24 mouse cellular contexts compared by ENCODE assay signal in the genomic region with DNA sequence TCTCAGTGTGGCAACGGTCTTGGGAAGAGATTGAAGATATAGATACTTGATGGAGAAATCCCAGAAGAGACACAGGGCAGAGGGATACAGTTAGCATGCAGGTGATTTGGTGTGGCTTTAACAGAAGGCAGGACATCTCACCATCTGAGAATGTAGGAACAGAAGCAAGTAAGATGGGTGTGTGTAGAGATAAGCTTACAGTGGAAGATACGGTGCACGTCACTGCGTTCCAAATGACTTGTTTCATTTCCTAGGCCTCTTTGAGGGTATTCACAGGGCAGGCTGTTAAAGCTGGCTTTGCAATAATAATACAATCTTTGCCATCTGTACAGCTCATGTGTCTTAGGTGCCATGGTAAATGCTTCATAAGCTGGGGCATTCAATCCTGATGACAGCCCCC. TPM values are rescaled to one million over a fixed set of nuclear protein-coding genes. Genes with fewer than 3 reads are reported as not detected.
A peak's percentile ranks its signal among the peaks of the same experiment; 100 is the strongest.
DNase-seq lines count a peak whose midpoint lies in the region; ATAC-seq and TF ChIP-seq lines count a peak whose summit lies in the region.
"Had no signal": no experiment of that assay in that cellular context is flagged by ENCODE, and none has a peak within 500 bp of the region (broad histone marks: within the 10 kb centered on the region; RNA-seq: fewer than 3 reads in every experiment).

No protein-coding gene starts in this region.

- H3K4me2 ChIP-seq in intestine, embryonic 15.5 days (replicated peaks) = no peak overlapping the region
- no peak overlapping the region for H3K4me2 ChIP-seq in intestine, embryonic 16.5 days (ENCODE audit: low read depth, low read length)
- H3K4me2 ChIP-seq in intestine, postnatal 0 days (replicated peaks; ENCODE audit: low read depth) = no peak overlapping the region

- 0 out of 4 replicates have a peak overlapping the region, but pooled peaks of 1 of the 2 experiments have one; percentile 35 for H3K4me3 ChIP-seq in MEL (ENCODE audit: control insufficient read depth in 1 of 2, insufficient read depth in 1 of 2, low read depth in 2 of 2, low read length in 2 of 2)
- no peak overlapping the region for H3K4me3 ChIP-seq in intestine, embryonic 15.5 days (replicated peaks)
- H3K4me3 ChIP-seq in intestine, embryonic 16.5 days (ENCODE audit: low read length) = no peak overlapping the region
- H3K4me3 ChIP-seq in intestine, postnatal 0 days (ENCODE audit: low read depth, low read length) = no peak overlapping the region

- 79% methylated on average over 4 of the region's 4 CpGs for WGBS in intestine, embryonic 15.5 days
- 65% methylated on average over 4 of the region's 4 CpGs for WGBS in intestine, embryonic 16.5 days
- 56% methylated on average over 4 of the region's 4 CpGs for WGBS in intestine, postnatal 0 days

- no peak overlapping the region for H3K9ac ChIP-seq in MEL (ENCODE audit: control insufficient read depth, low read depth, low read length, poor library complexity, severe bottlenecking)
- no peak overlapping the region for H3K9ac ChIP-seq in intestine, embryonic 15.5 days
- no peak overlapping the region for H3K9ac ChIP-seq in intestine, embryonic 16.5 days (ENCODE audit: low read depth, low read length)
- H3K9ac ChIP-seq in intestine, postnatal 0 days (ENCODE audit: low read depth, low read length) = no peak overlapping the region

- no peaks in the 10 kb centered on the region for H3K9me3 ChIP-seq in MEL (replicated peaks; ENCODE audit: insufficient read depth, low read length)
- H3K9me3 ChIP-seq in intestine, embryonic 15.5 days = no peaks in the 10 kb centered on the region
- H3K9me3 ChIP-seq in intestine, embryonic 16.5 days (ENCODE audit: control insufficient read depth, low read length) = no peaks in the 10 kb centered on the region
- no peaks in the 10 kb centered on the region for H3K9me3 ChIP-seq in intestine, postnatal 0 days (ENCODE audit: control insufficient read depth)

- no peak for TF ChIP-seq RAD21 in MEL (IDR thresholded peaks at IDR 0.05; ENCODE audit: low read depth, low read length)

- TF ChIP-seq CTCF in MEL (IDR thresholded peaks at IDR 0.05 in 2 of 3, conservative IDR thresholded peaks at IDR 0.05 in 1 of 3; ENCODE audit: control insufficient read depth in 1 of 3, insufficient read depth in 1 of 3, low read depth in 2 of 3, low read length in 3 of 3, poor library complexity in 1 of 3, severe bottlenecking in 1 of 3) = no peak
- TF ChIP-seq CTCF in intestine, postnatal 0 days (IDR thresholded peaks at IDR 0.05; ENCODE audit: low read depth) = no peak

- ATAC-seq in intestine, embryonic 15.5 days = peak; percentile 10; the same call in 1 of the 2 replicates
- peak; percentile 20; the same call in 1 of the 2 replicates for ATAC-seq in intestine, embryonic 16.5 days
- ATAC-seq in intestine, postnatal 0 days = peak; percentile 20; the same call in 1 of the 2 replicates
- ATAC-seq: activated CD4-positive, CD25-positive, alpha-beta regulatory T cell, adult 4 months; CD4-positive, CD25-positive, alpha-beta regulatory T cell, adult 4 months; Patski had no signal

- no peak for TF ChIP-seq POLR2A in MEL (IDR thresholded peaks at IDR 0.05; ENCODE audit: control insufficient read depth in 1 of 2, insufficient read depth in 1 of 2, low read depth in 1 of 2, low read length in 2 of 2, poor library complexity in 1 of 2)

- H3K27me3 ChIP-seq in MEL (ENCODE audit: control insufficient read depth in 1 of 2, insufficient read depth in 2 of 2, low read length in 2 of 2) = no peaks in the 10 kb centered on the region
- H3K27me3 ChIP-seq in intestine, embryonic 15.5 days (replicated peaks) = no peaks in the 10 kb centered on the region
- no peaks in the 10 kb centered on the region for H3K27me3 ChIP-seq in intestine, embryonic 16.5 days (replicated peaks; ENCODE audit: control insufficient read depth, insufficient read depth, low read length)
- H3K27me3 ChIP-seq in intestine, postnatal 0 days (replicated peaks; ENCODE audit: control insufficient read depth, insufficient read depth, low read length) = no peaks in the 10 kb centered on the region
- H3K27me3 ChIP-seq: CH12.LX, Patski had no signal

- H3K4me1 ChIP-seq in MEL (ENCODE audit: control insufficient read depth in 1 of 2, insufficient read depth in 2 of 2, low read length in 2 of 2) = peaks cover 10 to 16% of the 10 kb centered on the region in 2 experiments
- no peaks in the 10 kb centered on the region; the same call in 1 of the 2 replicates for H3K4me1 ChIP-seq in intestine, embryonic 15.5 days (replicated peaks)
- peaks cover 5% of the 10 kb centered on the region for H3K4me1 ChIP-seq in intestine, embryonic 16.5 days (ENCODE audit: control insufficient read depth, insufficient read depth, low read length)
- peaks cover 3% of the 10 kb centered on the region; the same call in 1 of the 2 replicates for H3K4me1 ChIP-seq in intestine, postnatal 0 days (replicated peaks; ENCODE audit: control insufficient read depth, insufficient read depth, low read length)

- no peaks in the 10 kb centered on the region for H3K79me2 ChIP-seq in MEL (ENCODE audit: control insufficient read depth, insufficient read depth, low read length, poor library complexity)

- peak in 1 of 2 experiments; percentile 31; a peak in 2 of 4 replicates for TF ChIP-seq EP300 in MEL (IDR thresholded peaks at IDR 0.05; ENCODE audit: low read depth in 1 of 2, low read length in 2 of 2)

- DNase-seq in MEL (ENCODE audit: low read depth, low spot score) = peak; percentile 20
- no peak for DNase-seq in Muller cell, postnatal 12 days (ENCODE audit: inconsistent ontology term)
- DNase-seq in natural killer cell, adult 2 months (ENCODE audit: low spot score in 2 of 2) = no peak
- DNase-seq in urinary bladder, postnatal 25 days (ENCODE audit: low spot score) = no peak
- no peak for DNase-seq in adrenal gland, adult 8-10 months
- DNase-seq: adrenal gland, adult 2 months; adrenal gland, postnatal 10 days; adrenal gland, postnatal 14 days; adrenal gland, postnatal 25 days; adrenal gland, postnatal 36 days; B cell, adult 2 months; cerebellum, adult 11 months; cerebellum, adult 11-12 months; cerebellum, adult 18-20 months; cerebellum, adult 2 months; cerebellum, adult 8-10 months had no signal

- no peak overlapping the region for H3K27ac ChIP-seq in MEL (ENCODE audit: control insufficient read depth, low read depth, low read length)
- no peak overlapping the region for H3K27ac ChIP-seq in intestine, embryonic 15.5 days
- H3K27ac ChIP-seq in intestine, embryonic 16.5 days (ENCODE audit: low read length) = no peak overlapping the region
- no peak overlapping the region for H3K27ac ChIP-seq in intestine, postnatal 0 days (ENCODE audit: low read depth, low read length)

- H3K36me3 ChIP-seq in MEL (ENCODE audit: control insufficient read depth in 1 of 2, insufficient read depth in 2 of 2, low read length in 2 of 2) = peaks cover 0 to 18% of the 10 kb centered on the region in 2 experiments; a peak in 2 of 4 replicates
- H3K36me3 ChIP-seq in intestine, embryonic 15.5 days = no peaks in the 10 kb centered on the region
- H3K36me3 ChIP-seq in intestine, embryonic 16.5 days (ENCODE audit: control insufficient read depth, insufficient read depth, low read length) = no peaks in the 10 kb centered on the region
- no peaks in the 10 kb centered on the region for H3K36me3 ChIP-seq in intestine, postnatal 0 days (ENCODE audit: control insufficient read depth, insufficient read depth)
- H3K36me3 ChIP-seq: G1E had no signal

TF ChIP-seq in MEL, 35 proteins besides CTCF, POLR2A, EP300 and RAD21:
- TF ChIP-seq ELF1 (IDR thresholded peaks at IDR 0.05; ENCODE audit: low read depth, low read length) = no peak
- TF ChIP-seq RCOR1 (IDR thresholded peaks at IDR 0.05; ENCODE audit: low read depth, low read length) = 0 out of 2 replicates have a peak, but pooled peaks have one; percentile 13
- TF ChIP-seq MYB (IDR thresholded peaks at IDR 0.05; ENCODE audit: low read depth, low read length) = no peak
- TF ChIP-seq USF1 (IDR thresholded peaks at IDR 0.05; ENCODE audit: low read depth, low read length) = no peak
- peak; percentile 29; the same call in 1 of the 2 replicates for TF ChIP-seq TCF12 (IDR thresholded peaks at IDR 0.05; ENCODE audit: low read depth, low read length)
- TF ChIP-seq KAT2A (conservative IDR thresholded peaks at IDR 0.05; ENCODE audit: low read depth, low read length) = no peak
- TF ChIP-seq ETS1 (IDR thresholded peaks at IDR 0.05; ENCODE audit: low read depth, low read length) = peak; percentile 67
- TF ChIP-seq POLR2AphosphoS5 (IDR thresholded peaks at IDR 0.05; ENCODE audit: borderline replicate concordance, low read depth, low read length) = no peak
- no peak for TF ChIP-seq MAFK (IDR thresholded peaks at IDR 0.05; ENCODE audit: borderline replicate concordance, low read depth, low read length)
- TF ChIP-seq MEF2A (IDR thresholded peaks at IDR 0.05; ENCODE audit: extremely low read depth, insufficient replicate concordance, low read depth, low read length, poor library complexity, severe bottlenecking) = no peak
- no peak for TF ChIP-seq SIN3A (IDR thresholded peaks at IDR 0.05; ENCODE audit: low read length)
- no peak for TF ChIP-seq ZKSCAN1 (IDR thresholded peaks at IDR 0.05; ENCODE audit: low read depth, low read length)
- TF ChIP-seq TBP (IDR thresholded peaks at IDR 0.05; ENCODE audit: low read depth, low read length) = no peak
- TF ChIP-seq HCFC1 (IDR thresholded peaks at IDR 0.05; ENCODE audit: low read depth, low read length) = no peak
- TF ChIP-seq GATA1 (IDR thresholded peaks at IDR 0.05; ENCODE audit: low read depth, low read length) = peak; percentile 58
- TF ChIP-seq MYC (IDR thresholded peaks at IDR 0.05; ENCODE audit: low read depth, low read length) = no peak
- TF ChIP-seq MAZ (IDR thresholded peaks at IDR 0.05; ENCODE audit: low read depth, low read length) = no peak
- no peak for TF ChIP-seq GABPA (IDR thresholded peaks at IDR 0.05; ENCODE audit: low read depth, low read length)
- no peak for TF ChIP-seq JUND (IDR thresholded peaks at IDR 0.05; ENCODE audit: low read depth, low read length)

RNA-seq across cellular contexts. Expression of gene Bmp2, which starts 44.9 kb away (rescaled TPM):
- total RNA-seq in MEL (2012; rRNA removed) = not detected in 2 replicates
- not detected for polyA plus RNA-seq in MEL (2012; ENCODE audit: insufficient read depth in 1 of 2, insufficient read length in 2 of 2, low read depth in 1 of 2, low replicate concordance in 2 of 2, missing spikeins in 1 of 2)
- 13.8 and 16.5 TPM in 2 replicates for polyA plus RNA-seq in intestine, embryonic 15.5 days (2015; fragmentation: Nextera tagmentation; extraction: Ambion mirVana)
- 12.1 and 14.3 TPM in 2 replicates for polyA plus RNA-seq in intestine, embryonic 16.5 days (2015; fragmentation: Nextera tagmentation; extraction: Ambion mirVana)
- 11.6 and 14.6 TPM in 2 replicates for polyA plus RNA-seq in intestine, postnatal 0 days (2015; fragmentation: Nextera tagmentation; extraction: Ambion mirVana)
- 10 to 100 TPM in 3 of 4 experiments, 1 to 10 TPM in 1; 7.0 to 17.9 (median 13.7) TPM for total RNA-seq in adrenal gland, adult 8-10 months (2022)
- total RNA-seq: CH12.LX had no signal
- polyA plus RNA-seq: activated CD4-positive, CD25-positive, alpha-beta regulatory T cell, adult 4 months; CD4-positive, CD25-positive, alpha-beta regulatory T cell, adult 4 months; G1E had no signal

Comparison
In these comparisons a context has a peak if more than half of its experiments do, and no peak if none do; other contexts are left out.
1. RNA of gene Bmp2, which starts 44.9 kb away (polyA plus RNA-seq): 13.8 to 16.5 TPM in intestine, embryonic 15.5 days, 12.1 to 14.3 TPM in intestine, embryonic 16.5 days and 11.6 to 14.6 TPM in intestine, postnatal 0 days; not detected in MEL; every median in the first group is over 10 times any median in the second.
2. Peak in every context shown above with its lines, with median percentiles within 50 percentile points of each other: ATAC-seq.